Mouse (Mus musculus): ENCODE measurements around the gene Slc29a1. TPM values are rescaled to one million over a fixed set of nuclear protein-coding genes. Genes with fewer than 3 reads are reported as not detected.

Gene Slc29a1
- polyA plus RNA-seq, 1 experiment from 2014 or later: 40.1 TPM

GRCm38 (mm10) chr17:45584096-45584896 lies 15.1 kb downstream of the Slc29a1 start:
- H3K36me3 ChIP-seq: peaks cover 10% of the 10 kb centered on the region; the same call in 1 of the 2 replicates
- no peaks in the 10 kb centered on the region for H3K27me3 ChIP-seq
- H3K9ac ChIP-seq: peak overlapping the region; percentile 38; the same call in 1 of the 2 replicates
- ATAC-seq (ENCODE audit: low read depth): peak; percentile 26
- no peak overlapping the region for H3K4me3 ChIP-seq
- no peak overlapping the region for H3K4me2 ChIP-seq
- 44% methylated on average over 12 of the region's 12 CpGs for WGBS
- peaks cover 25% of the 10 kb centered on the region for H3K4me1 ChIP-seq (replicated peaks)
- peak overlapping the region; percentile 68 for H3K27ac ChIP-seq (replicated peaks)
- H3K9me3 ChIP-seq: no peaks in the 10 kb centered on the region

GRCm38 (mm10) chr17:45582715-45583355 lies 16.6 kb downstream of the Slc29a1 start:
- 70% methylated on average over 6 of the region's 6 CpGs for WGBS

GRCm38 (mm10) chr17:45582188-45582587 lies 17.2 kb downstream of the Slc29a1 start:
- H3K4me3 ChIP-seq: no peak overlapping the region
- peaks cover 25% of the 10 kb centered on the region for H3K4me1 ChIP-seq (replicated peaks)
- H3K36me3 ChIP-seq: peaks cover 9% of the 10 kb centered on the region; the same call in 1 of the 2 replicates
- no peak overlapping the region for H3K4me2 ChIP-seq
- ATAC-seq (ENCODE audit: low read depth): no peak
- 90% methylated on average over 6 of the region's 6 CpGs for WGBS
- H3K9ac ChIP-seq: no peak overlapping the region
- no peak overlapping the region for H3K27ac ChIP-seq (replicated peaks)
- H3K9me3 ChIP-seq: no peaks in the 10 kb centered on the region
- no peaks in the 10 kb centered on the region for H3K27me3 ChIP-seq

More at GRCm38 (mm10) chr17:45582715-45583355, 16.6 kb downstream of the Slc29a1 start:
- Histone ChIP-seq H3K27ac (replicated peaks) (no peak overlapping the region), H3K27me3 (no peaks in the 10 kb centered on the region), H3K36me3 (peaks cover 10% of the 10 kb centered on the region; the same call in 1 of the 2 replicates), H3K9me3 (no peaks in the 10 kb centered on the region), H3K4me2 (no peak overlapping the region), H3K4me3 (no peak overlapping the region), H3K9ac (no peak overlapping the region), H3K4me1 (replicated peaks) (peaks cover 25% of the 10 kb centered on the region)
- ATAC-seq (ENCODE audit: low read depth): no peak

- Histone ChIP-seq H3K27me3 (no peaks in the 10 kb centered on the region), H3K27ac (replicated peaks) (no peak overlapping the region), H3K4me3 (no peak overlapping the region), H3K9ac (no peak overlapping the region), H3K4me2 (no peak overlapping the region), H3K36me3 (peaks cover 3% of the 10 kb centered on the region; the same call in 1 of the 2 replicates), H3K4me1 (replicated peaks) (peaks cover 25% of the 10 kb centered on the region), H3K9me3 (no peaks in the 10 kb centered on the region)
- ATAC-seq (ENCODE audit: low read depth): no peak
- 11% methylated on average over 2 of the region's 2 CpGs for WGBS
Observed at GRCm38 (mm10) chr17:45581567-45581983, 17.8 kb downstream of the Slc29a1 start.

- Histone ChIP-seq H3K36me3 (no peaks in the 10 kb centered on the region), H3K27ac (replicated peaks) (peak overlapping the region; percentile 66), H3K27me3 (no peaks in the 10 kb centered on the region), H3K4me1 (replicated peaks) (peaks cover 25% of the 10 kb centered on the region), H3K4me2 (no peak overlapping the region), H3K9ac (peak overlapping the region; percentile 31; the same call in 1 of the 2 replicates), H3K4me3 (no peak overlapping the region), H3K9me3 (no peaks in the 10 kb centered on the region)
- ATAC-seq (ENCODE audit: low read depth): 0 out of 2 replicates have a peak, but pooled peaks have one; percentile 12
- 44% methylated on average over 12 of the region's 12 CpGs for WGBS
Observed at GRCm38 (mm10) chr17:45580958-45581477, 18.4 kb downstream of the Slc29a1 start.

- H3K4me1 ChIP-seq (replicated peaks): peaks cover 24% of the 10 kb centered on the region
- H3K4me2 ChIP-seq: no peak overlapping the region
- H3K27ac ChIP-seq (replicated peaks): no peak overlapping the region
- no peak overlapping the region for H3K9ac ChIP-seq
- H3K9me3 ChIP-seq: no peaks in the 10 kb centered on the region
- WGBS: 88% methylated on average over 4 of the region's 4 CpGs
- no peaks in the 10 kb centered on the region for H3K36me3 ChIP-seq
- no peak overlapping the region for H3K4me3 ChIP-seq
- no peak for ATAC-seq (ENCODE audit: low read depth)
- H3K27me3 ChIP-seq: no peaks in the 10 kb centered on the region
Observed at GRCm38 (mm10) chr17:45579554-45579953, 19.9 kb downstream of the Slc29a1 start.

- Histone ChIP-seq H3K9ac (no peak overlapping the region), H3K4me2 (no peak overlapping the region), H3K27me3 (no peaks in the 10 kb centered on the region), H3K4me1 (replicated peaks) (peaks cover 22% of the 10 kb centered on the region), H3K4me3 (no peak overlapping the region), H3K9me3 (no peaks in the 10 kb centered on the region), H3K27ac (replicated peaks) (no peak overlapping the region), H3K36me3 (no peaks in the 10 kb centered on the region)
- WGBS: 71% methylated on average over 7 of the region's 7 CpGs
- no peak for ATAC-seq (ENCODE audit: low read depth)
Observed at GRCm38 (mm10) chr17:45578843-45579242, 20.6 kb downstream of the Slc29a1 start.

- H3K9ac ChIP-seq: no peak overlapping the region
- H3K27me3 ChIP-seq: no peaks in the 10 kb centered on the region
- no peaks in the 10 kb centered on the region for H3K9me3 ChIP-seq
- H3K4me2 ChIP-seq: no peak overlapping the region
- ATAC-seq (ENCODE audit: low read depth): no peak
- peaks cover 22% of the 10 kb centered on the region for H3K4me1 ChIP-seq (replicated peaks)
- no peak overlapping the region; the same call in 1 of the 2 replicates for H3K27ac ChIP-seq (replicated peaks)
- 52% methylated on average over 5 of the region's 5 CpGs for WGBS
- no peaks in the 10 kb centered on the region for H3K36me3 ChIP-seq
- H3K4me3 ChIP-seq: no peak overlapping the region
Observed at GRCm38 (mm10) chr17:45578242-45578641, 21.2 kb downstream of the Slc29a1 start.

GRCm38 (mm10) chr17:45575123-45575897 lies 24.1 kb downstream of the Slc29a1 start:
- no peak for ATAC-seq (ENCODE audit: low read depth)
- H3K4me3 ChIP-seq: peak overlapping the region; percentile 100; the same call in 1 of the 2 replicates
- H3K9ac ChIP-seq: peak overlapping the region; percentile 100
- H3K9me3 ChIP-seq: no peaks in the 10 kb centered on the region
- WGBS: 93% methylated on average over 8 of the region's 8 CpGs
- peak overlapping the region; percentile 99 for H3K27ac ChIP-seq (replicated peaks)
- peaks cover 31% of the 10 kb centered on the region for H3K4me1 ChIP-seq (replicated peaks)
- H3K36me3 ChIP-seq: peaks cover 15% of the 10 kb centered on the region
- H3K27me3 ChIP-seq: no peaks in the 10 kb centered on the region
- H3K4me2 ChIP-seq: peak overlapping the region; percentile 81

- Histone ChIP-seq H3K36me3 (peaks cover 25% of the 10 kb centered on the region), H3K4me1 (replicated peaks) (peaks cover 42% of the 10 kb centered on the region), H3K9ac (peak overlapping the region; percentile 100), H3K4me3 (peak overlapping the region; percentile 100), H3K4me2 (peak overlapping the region; percentile 81), H3K9me3 (no peaks in the 10 kb centered on the region), H3K27me3 (no peaks in the 10 kb centered on the region), H3K27ac (replicated peaks) (peak overlapping the region; percentile 99)
- peak; percentile 62 for ATAC-seq (ENCODE audit: low read depth)
- WGBS: 3% methylated on average over 17 of the region's 17 CpGs
Observed at GRCm38 (mm10) chr17:45574129-45574761, 25.2 kb downstream of the Slc29a1 start.

GRCm38 (mm10) chr17:45573780-45574123 lies 25.7 kb downstream of the Slc29a1 start:
- Histone ChIP-seq H3K4me1 (replicated peaks) (peaks cover 47% of the 10 kb centered on the region), H3K36me3 (peaks cover 30% of the 10 kb centered on the region), H3K4me3 (peak overlapping the region; percentile 100), H3K27ac (replicated peaks) (peak overlapping the region; percentile 99), H3K9ac (peak overlapping the region; percentile 100), H3K9me3 (no peaks in the 10 kb centered on the region), H3K4me2 (peak overlapping the region; percentile 81), H3K27me3 (no peaks in the 10 kb centered on the region)
- ATAC-seq (ENCODE audit: low read depth): peak; percentile 72
- 1% methylated on average over 16 of the region's 18 CpGs for WGBS

All from neural tube, embryonic 13.5 days (tissue).